ENCODE assay signal across 8 mouse cellular contexts in genomic region chr11:4308060-4308513, GRCm38 (mm10). TPM values are rescaled to one million over a fixed set of nuclear protein-coding genes. Genes with fewer than 3 reads are reported as not detected.
A peak's percentile ranks its signal among the peaks of the same experiment; 100 is the strongest.
DNase-seq lines count a peak whose midpoint lies in the region; ATAC-seq and TF ChIP-seq lines count a peak whose summit lies in the region.

No protein-coding gene starts in this region.

- peak overlapping the region; percentile 73 for H3K27ac ChIP-seq in hindbrain, embryonic 10.5 days
- H3K27ac ChIP-seq in hindbrain, embryonic 16.5 days (ENCODE audit: low read depth, low read length), result no peak overlapping the region
- no peak overlapping the region for H3K27ac ChIP-seq in ES-Bruce4 (ENCODE audit: insufficient read depth, low read length)
- H3K27ac ChIP-seq in embryonic facial prominence, embryonic 12.5 days, result peak overlapping the region; percentile 84
- peak overlapping the region; percentile 78 for H3K27ac ChIP-seq in limb, embryonic 14.5 days (replicated peaks; ENCODE audit: low read depth, low read length)

- TF ChIP-seq POLR2A in ES-Bruce4 (IDR thresholded peaks at IDR 0.05; ENCODE audit: insufficient read depth, low read length), result no peak
- TF ChIP-seq POLR2A in limb, embryonic 14.5 days (IDR thresholded peaks at IDR 0.05; ENCODE audit: borderline replicate concordance, extremely low read depth, insufficient read depth, insufficient read length), result no peak

- H3K9me3 ChIP-seq in hindbrain, embryonic 10.5 days, result no peaks in the 10 kb centered on the region
- no peaks in the 10 kb centered on the region for H3K9me3 ChIP-seq in hindbrain, embryonic 16.5 days (ENCODE audit: control insufficient read depth, low read length)
- no peaks in the 10 kb centered on the region for H3K9me3 ChIP-seq in ES-Bruce4 (replicated peaks; ENCODE audit: control insufficient read depth, insufficient read depth, low read length, poor library complexity, severe bottlenecking)
- no peaks in the 10 kb centered on the region for H3K9me3 ChIP-seq in embryonic facial prominence, embryonic 12.5 days
- no peaks in the 10 kb centered on the region for H3K9me3 ChIP-seq in limb, embryonic 14.5 days (ENCODE audit: control insufficient read depth, low read length)

- TF ChIP-seq CTCF in ES-Bruce4 (IDR thresholded peaks at IDR 0.05; ENCODE audit: low read depth, low read length), result no peak

- H3K4me3 ChIP-seq in hindbrain, embryonic 10.5 days, result peak overlapping the region; percentile 16; the same call in 1 of the 2 replicates
- H3K4me3 ChIP-seq in hindbrain, embryonic 16.5 days (ENCODE audit: low read length), result no peak overlapping the region
- H3K4me3 ChIP-seq in ES-Bruce4 (ENCODE audit: low read depth, low read length), result no peak overlapping the region
- H3K4me3 ChIP-seq in embryonic facial prominence, embryonic 12.5 days, result 0 out of 2 replicates have a peak overlapping the region, but pooled peaks have one; percentile 6
- no peak overlapping the region for H3K4me3 ChIP-seq in limb, embryonic 14.5 days (replicated peaks; ENCODE audit: low read length)

- H3K27me3 ChIP-seq in hindbrain, embryonic 10.5 days (ENCODE audit: insufficient read depth, poor library complexity, severe bottlenecking), result peaks cover 2% of the 10 kb centered on the region; the same call in 1 of the 2 replicates
- no peaks in the 10 kb centered on the region for H3K27me3 ChIP-seq in hindbrain, embryonic 16.5 days (replicated peaks; ENCODE audit: control insufficient read depth, insufficient read depth, low read length)
- no peaks in the 10 kb centered on the region for H3K27me3 ChIP-seq in ES-Bruce4 (ENCODE audit: control insufficient read depth, insufficient read depth, low read length, poor library complexity, severe bottlenecking)
- H3K27me3 ChIP-seq in embryonic facial prominence, embryonic 12.5 days, result peaks cover 9% of the 10 kb centered on the region; the same call in 1 of the 2 replicates
- no peaks in the 10 kb centered on the region for H3K27me3 ChIP-seq in limb, embryonic 14.5 days (ENCODE audit: control insufficient read depth, insufficient read depth, low read length)

- WGBS in hindbrain, embryonic 10.5 days, result 17% methylated on average over 6 of the region's 6 CpGs
- 16% methylated on average over 6 of the region's 6 CpGs for WGBS in hindbrain, embryonic 16.5 days
- WGBS in embryonic facial prominence, embryonic 12.5 days, result 4% methylated on average over 6 of the region's 6 CpGs
- 10% methylated on average over 6 of the region's 6 CpGs for WGBS in limb, embryonic 14.5 days

- H3K36me3 ChIP-seq in hindbrain, embryonic 10.5 days, result no peaks in the 10 kb centered on the region
- no peaks in the 10 kb centered on the region for H3K36me3 ChIP-seq in hindbrain, embryonic 16.5 days (ENCODE audit: control insufficient read depth, insufficient read depth, low read length)
- H3K36me3 ChIP-seq in ES-Bruce4 (ENCODE audit: control insufficient read depth, insufficient read depth, low read length, poor library complexity, severe bottlenecking), result no peaks in the 10 kb centered on the region
- H3K36me3 ChIP-seq in embryonic facial prominence, embryonic 12.5 days, result no peaks in the 10 kb centered on the region
- H3K36me3 ChIP-seq in limb, embryonic 14.5 days (ENCODE audit: control insufficient read depth, insufficient read depth, low read length), result no peaks in the 10 kb centered on the region

- no peak for TF ChIP-seq EP300 in ES-Bruce4 (IDR thresholded peaks at IDR 0.05; ENCODE audit: insufficient read depth, low read depth, low read length)

- no peak overlapping the region for H3K9ac ChIP-seq in hindbrain, embryonic 16.5 days (ENCODE audit: low read depth, low read length)
- H3K9ac ChIP-seq in ES-Bruce4 (ENCODE audit: low read depth, poor library complexity, severe bottlenecking), result peak overlapping the region; percentile 16; the same call in 1 of the 2 replicates
- peak overlapping the region; percentile 24; the same call in 1 of the 2 replicates for H3K9ac ChIP-seq in embryonic facial prominence, embryonic 12.5 days
- no peak overlapping the region for H3K9ac ChIP-seq in limb, embryonic 14.5 days (ENCODE audit: low read depth, low read length, severe bottlenecking)

- peaks cover 19% of the 10 kb centered on the region for H3K4me1 ChIP-seq in hindbrain, embryonic 10.5 days (replicated peaks)
- 0 out of 2 replicates have a peak, but pooled peaks cover 2% of the 10 kb centered on the region for H3K4me1 ChIP-seq in hindbrain, embryonic 16.5 days (ENCODE audit: control insufficient read depth, insufficient read depth, low read depth, low read length)
- peaks cover 6% of the 10 kb centered on the region for H3K4me1 ChIP-seq in ES-Bruce4 (ENCODE audit: control insufficient read depth, insufficient read depth, low read length)
- peaks cover 22% of the 10 kb centered on the region for H3K4me1 ChIP-seq in embryonic facial prominence, embryonic 12.5 days
- peaks cover 26% of the 10 kb centered on the region for H3K4me1 ChIP-seq in limb, embryonic 14.5 days (ENCODE audit: control insufficient read depth, insufficient read depth, low read length)

- no peak for ATAC-seq in hindbrain, embryonic 16.5 days
- no peak for ATAC-seq in embryonic facial prominence, embryonic 12.5 days (ENCODE audit: insufficient number of reproducible peaks, insufficient read depth, low FRiP score, low TSS enrichment)
- no peak for ATAC-seq in limb, embryonic 14.5 days (ENCODE audit: low FRiP score, low read depth)

- no peak overlapping the region for H3K4me2 ChIP-seq in hindbrain, embryonic 16.5 days (ENCODE audit: low read length)
- H3K4me2 ChIP-seq in embryonic facial prominence, embryonic 12.5 days (replicated peaks), result peak overlapping the region; percentile 43
- peak overlapping the region; percentile 40; the same call in 1 of the 2 replicates for H3K4me2 ChIP-seq in limb, embryonic 14.5 days (replicated peaks; ENCODE audit: low read depth, low read length, severe bottlenecking)

- DNase-seq in hindbrain, embryonic 10.5 days (ENCODE audit: low spot score), result peak; percentile 25
- peak; percentile 27 for DNase-seq in limb, embryonic 14.5 days (ENCODE audit: low spot score)
- DNase-seq in cerebellum, adult 8-10 months, result no peak
- DNase-seq in thymus, postnatal 10 days (ENCODE audit: low spot score in 2 of 2), result no peak
- DNase-seq in cerebellum, postnatal 10 days, result no peak

RNA-seq across cellular contexts. Expression of gene Lif, which starts 50.7 kb away (rescaled TPM):
- polyA plus RNA-seq in hindbrain, embryonic 10.5 days (2016; fragmentation: Nextera tagmentation; extraction: Ambion mirVana), result 0.05 and 0.09 TPM in 2 replicates
- 0.05 TPM in 1 of 2 replicates, not detected in the other for polyA plus RNA-seq in hindbrain, embryonic 16.5 days (2015; fragmentation: Nextera tagmentation; extraction: Ambion mirVana)
- polyA plus RNA-seq in ES-Bruce4 (2011; ENCODE audit: insufficient read depth, insufficient read length, low read depth, missing spikeins), result 12.1 and 13.3 TPM in 2 replicates
- 0.06 and 0.09 TPM in 2 replicates for polyA plus RNA-seq in embryonic facial prominence, embryonic 12.5 days (2016; fragmentation: Nextera tagmentation; extraction: Ambion mirVana)
- polyA plus RNA-seq in limb, embryonic 14.5 days (2012; rRNA removed), result 0.89 and 1.4 TPM in 2 replicates
- 0.26 and 0.50 TPM in 2 replicates for polyA plus RNA-seq in limb, embryonic 14.5 days (2014; fragmentation: Nextera tagmentation; extraction: Ambion mirVana)

Comparison
In these comparisons a context has a peak if more than half of its experiments do, and no peak if none do; other contexts are left out.
1. H3K27ac ChIP-seq: peak in hindbrain, embryonic 10.5 days (single experiment), embryonic facial prominence, embryonic 12.5 days (single experiment) and limb, embryonic 14.5 days (single experiment); none in hindbrain, embryonic 16.5 days (single experiment) and ES-Bruce4 (single experiment).
2. H3K4me3 ChIP-seq: peak in hindbrain, embryonic 10.5 days (single experiment) and embryonic facial prominence, embryonic 12.5 days (single experiment); none in hindbrain, embryonic 16.5 days (single experiment), ES-Bruce4 (single experiment) and limb, embryonic 14.5 days (single experiment).
3. DNase-seq: peak in hindbrain, embryonic 10.5 days (single experiment) and limb, embryonic 14.5 days (single experiment); none in cerebellum, adult 8-10 months (single experiment), thymus, postnatal 10 days (0 of 2) and cerebellum, postnatal 10 days (0 of 2).
4. H3K9ac ChIP-seq: peak in ES-Bruce4 (single experiment) and embryonic facial prominence, embryonic 12.5 days (single experiment); none in hindbrain, embryonic 16.5 days (single experiment) and limb, embryonic 14.5 days (single experiment).